Mouse (Mus musculus) erythroblast, embryonic 14.5 days (primary cell): ENCODE data around the gene Tdp1.

ENCODE experiments used
- GATA1 ChIP-seq: IDR thresholded peaks from 2 replicates; pipeline ENCODE4 v1.6.1; 2012; ENCODE audit warnings: low read length, inconsistent platforms, mixed read lengths
- TAL1 ChIP-seq: IDR thresholded peaks from 3 replicates; pipeline ENCODE4 v1.6.1; 2012; ENCODE audit warnings: low read length, inconsistent platforms, mixed read lengths

- TF ChIP-seq TAL1 (no peak), GATA1 (no peak)
Observed at GRCm38 (mm10) chr12:99923131-99923606, 38.9 kb downstream of the Tdp1 start.
